Mouse (Mus musculus): ENCODE data around the gene Tob1. TPM values are rescaled to one million over a fixed set of nuclear protein-coding genes. Genes with fewer than 3 reads are reported as not detected.
A peak's percentile ranks its signal among the peaks of the same experiment; 100 is the strongest.

Gene Tob1
- total RNA-seq, 4 experiments from 2014 or later, result 35.8 to 44.1 (median 39.9) TPM

DNA sequence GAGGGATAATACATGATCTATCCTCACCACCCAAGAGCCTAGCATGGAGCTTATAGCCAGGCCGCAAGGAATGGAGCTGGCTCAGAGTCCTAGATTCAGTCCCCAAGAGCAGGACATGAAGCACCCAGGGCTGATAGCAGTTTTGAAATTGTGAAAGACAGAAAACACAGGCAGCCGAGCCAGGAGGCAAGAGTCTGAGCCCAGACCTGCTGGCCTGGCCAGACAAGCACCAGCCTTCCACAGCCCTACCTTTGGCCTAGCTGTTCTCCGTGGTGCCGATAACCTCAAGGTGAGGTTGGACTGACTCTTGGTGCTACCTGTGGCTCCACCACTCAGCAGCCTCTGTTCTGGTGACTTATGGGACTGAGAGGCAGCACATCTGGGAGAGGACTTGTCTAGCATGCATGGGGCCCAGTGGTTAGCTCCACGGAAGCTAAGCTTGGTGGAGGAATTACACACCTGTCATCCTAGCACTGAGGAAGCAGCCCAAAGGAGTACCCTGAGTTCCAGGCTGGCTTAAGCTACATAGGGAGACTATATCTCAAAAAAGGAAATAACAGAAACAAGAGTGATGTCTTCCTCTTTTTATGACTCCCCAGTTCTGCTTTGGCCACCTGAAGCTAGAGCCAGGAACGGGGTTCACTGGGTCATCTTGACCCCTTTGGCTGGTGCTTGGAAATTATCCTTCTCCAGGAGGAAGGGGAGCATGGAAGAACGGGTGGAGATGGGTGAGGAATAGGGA, 12.7 kb upstream of the Tob1 start:
- no peak for DNase-seq (ENCODE audit: low spot score in 2 of 2)

- DNase-seq (ENCODE audit: low spot score in 2 of 2), result no peak
These were observed 11.5 kb upstream of the Tob1 start for GRCm38 (mm10) chr11:94199771-94200170.

- no peak for DNase-seq (ENCODE audit: low spot score in 2 of 2)
These were observed 10.8 kb upstream of the Tob1 start for GRCm38 (mm10) chr11:94200422-94200821.

GRCm38 (mm10) chr11:94202106-94202505, 9.1 kb upstream of the Tob1 start:
- no peak for DNase-seq (ENCODE audit: low spot score in 2 of 2)

GRCm38 (mm10) chr11:94203066-94203465, 8.2 kb upstream of the Tob1 start:
- DNase-seq (ENCODE audit: low spot score in 2 of 2), result no peak

- no peak for DNase-seq (ENCODE audit: low spot score in 2 of 2)
These were observed 4.7 kb upstream of the Tob1 start for GRCm38 (mm10) chr11:94206398-94207114.

GRCm38 (mm10) chr11:94208811-94209675, 2.2 kb upstream of the Tob1 start:
- no peak for DNase-seq (ENCODE audit: low spot score in 2 of 2)

DNA sequence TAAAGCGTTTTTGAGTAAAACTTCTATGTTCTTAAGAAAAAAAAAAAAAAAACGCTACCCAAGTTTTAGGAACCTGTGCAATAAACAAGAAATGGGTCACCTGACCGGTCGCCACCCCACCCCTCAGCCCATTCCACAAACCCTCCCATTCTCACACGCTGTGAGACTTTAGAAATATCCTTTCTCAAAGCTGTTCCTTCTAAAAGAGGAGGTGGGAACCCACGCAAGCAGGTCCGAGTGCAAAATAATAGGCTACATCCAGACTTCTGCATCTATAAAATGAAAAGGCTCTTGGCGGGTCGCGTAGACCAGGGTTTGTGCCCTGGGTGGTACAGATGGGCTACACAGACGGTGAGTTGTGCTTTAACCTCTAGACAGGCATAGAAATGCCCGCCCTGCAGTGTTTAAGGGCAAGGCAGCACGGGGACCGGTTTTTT, 1.5 kb upstream of the Tob1 start:
- no peak for DNase-seq (ENCODE audit: low spot score in 2 of 2)

- DNase-seq (ENCODE audit: low spot score in 2 of 2), result peak; percentile 94 to 96
These were observed 815 bp upstream of the Tob1 start for GRCm38 (mm10) chr11:94210191-94211086.

GRCm38 (mm10) chr11:94211651-94212488, 616 bp downstream of the Tob1 start:
- peak; percentile 49 to 51 for DNase-seq (ENCODE audit: low spot score in 2 of 2)

DNA sequence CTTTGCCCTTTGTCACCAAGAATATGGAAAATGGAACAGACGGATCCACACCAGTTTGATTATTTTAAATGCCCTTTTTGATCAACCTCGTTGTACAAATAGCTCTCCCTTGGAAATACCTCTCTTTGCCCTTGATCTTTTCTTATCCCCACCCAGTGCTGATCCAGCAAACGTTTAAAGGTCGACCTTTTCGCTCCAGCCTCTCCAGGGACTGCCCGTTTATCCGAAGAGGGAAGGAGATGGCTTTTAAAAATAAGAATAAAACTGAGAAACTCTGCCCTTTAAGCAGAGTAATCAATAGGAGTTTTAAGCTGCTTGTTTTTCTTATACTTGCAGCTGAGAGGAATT, 1.2 kb downstream of the Tob1 start:
- DNase-seq (ENCODE audit: low spot score in 2 of 2), result no peak

DNA sequence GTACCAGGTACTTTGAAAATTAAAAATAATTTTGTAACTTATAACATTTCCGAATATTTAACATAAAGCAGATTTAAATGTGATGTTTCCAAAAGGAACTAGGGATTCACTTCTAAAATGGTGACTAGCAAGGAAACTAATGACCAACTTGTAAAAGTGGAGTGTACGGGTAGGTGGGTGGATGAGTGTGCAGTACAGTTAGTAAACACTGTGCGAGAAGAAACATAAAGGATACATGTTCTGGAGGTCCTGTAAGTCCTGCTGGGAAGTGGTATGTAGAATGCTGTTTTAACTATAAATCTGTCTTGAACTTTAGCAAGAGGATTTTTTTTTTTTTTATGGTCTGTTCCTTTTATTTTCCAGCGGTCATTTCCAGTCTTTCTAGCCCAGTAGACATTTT, 1.7 kb downstream of the Tob1 start:
- DNase-seq (ENCODE audit: low spot score in 2 of 2), result no peak

- DNase-seq (ENCODE audit: low spot score in 2 of 2), result no peak
These were observed 2.7 kb downstream of the Tob1 start for GRCm38 (mm10) chr11:94213735-94214594.

DNA sequence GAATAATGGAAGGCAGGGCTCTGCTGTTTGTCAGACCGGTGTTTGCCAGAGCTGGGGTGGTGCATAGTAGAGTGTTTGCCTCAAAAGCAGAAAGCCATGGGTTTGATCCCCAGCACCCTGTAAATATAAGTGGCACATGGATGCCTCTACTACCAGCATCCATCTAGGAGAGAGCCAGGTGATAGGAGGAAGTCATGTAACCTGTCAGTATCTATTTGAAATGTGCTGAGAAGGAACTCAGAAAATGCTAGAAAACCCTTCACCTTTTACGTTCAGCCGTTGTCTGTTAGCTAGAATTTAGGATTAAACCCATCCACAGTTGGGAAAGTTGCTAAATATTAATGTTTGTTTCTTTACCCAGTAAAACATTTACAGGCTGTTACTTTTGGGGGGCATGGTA, 4.3 kb downstream of the Tob1 start:
- DNase-seq (ENCODE audit: low spot score in 2 of 2), result no peak

DNA sequence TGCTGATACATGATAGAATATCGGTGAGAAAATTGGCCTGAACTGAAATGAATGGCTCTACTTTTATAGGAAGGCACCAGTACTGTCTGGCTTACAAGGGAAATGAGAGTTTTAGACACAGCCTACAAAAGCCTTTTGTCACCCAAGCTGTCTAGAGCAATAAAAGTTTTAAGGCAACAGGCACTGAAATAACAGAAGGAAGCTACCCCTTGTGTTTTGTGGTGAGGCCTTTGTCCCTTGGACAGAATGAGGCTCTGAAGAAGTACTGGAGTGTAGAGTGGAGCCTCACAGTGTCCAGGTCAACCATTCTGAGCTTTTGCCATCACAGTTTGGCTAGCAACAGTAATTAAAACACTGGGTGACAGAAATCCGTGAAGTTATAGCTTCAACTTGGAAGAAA, 5.0 kb downstream of the Tob1 start:
- DNase-seq (ENCODE audit: low spot score in 2 of 2), result no peak

GRCm38 (mm10) chr11:94221257-94221656, 10.0 kb downstream of the Tob1 start:
- no peak for DNase-seq (ENCODE audit: low spot score in 2 of 2)

- no peak for DNase-seq (ENCODE audit: low spot score in 2 of 2)
These were observed 12.3 kb downstream of the Tob1 start for GRCm38 (mm10) chr11:94223531-94223930.

GRCm38 (mm10) chr11:94225985-94226384, 14.7 kb downstream of the Tob1 start:
- peak in 1 of 2 experiments; percentile 50 for DNase-seq (ENCODE audit: low spot score in 2 of 2)

GRCm38 (mm10) chr11:94228416-94228815, 17.2 kb downstream of the Tob1 start:
- DNase-seq (ENCODE audit: low spot score in 2 of 2), result no peak
